Mouse (Mus musculus) CH12.LX (cell line): Measurements from ENCODE around the gene Fggy. TPM values are rescaled to one million over a fixed set of nuclear protein-coding genes. Genes with fewer than 3 reads are reported as not detected.

Experiments
- DNase-seq: peaks from one replicate; pipeline ENCODE4 v3.0.0-alpha.2; 2013; ENCODE audit errors: extremely low read depth
- H3K27ac ChIP-seq: 2 replicates; pipeline ENCODE4 v1.5.1; 2012; ENCODE audit warnings: low read depth, mild to moderate bottlenecking, control low read depth, moderate library complexity; ENCODE audit not compliant: insufficient read depth
- H3K27me3 ChIP-seq: replicated peaks from 2 replicates; pipeline ENCODE3; 2012; ENCODE audit warnings: inconsistent platforms
- H3K36me3 ChIP-seq, 2 experiments: replicated peaks in 1 of 2; 2 replicates each; pipeline versions ENCODE3 to v1.6.1; 2012; ENCODE audit warnings: inconsistent platforms in 1 of 2, low read length in 1 of 2, mild to moderate bottlenecking in 1 of 2, mixed read lengths in 1 of 2, moderate library complexity in 1 of 2; ENCODE audit not compliant: control insufficient read depth in 1 of 2, insufficient read depth in 1 of 2
- H3K4me1 ChIP-seq, 2 experiments: 2 replicates each; pipeline ENCODE4 v1.6.1; 2012; ENCODE audit warnings: inconsistent platforms in 1 of 2, moderate library complexity in 1 of 2; ENCODE audit not compliant: insufficient read depth in 2 of 2, control insufficient read depth in 1 of 2
- H3K4me2 ChIP-seq: 2 replicates; pipeline ENCODE4 v1.6.1; 2012; ENCODE audit warnings: low read depth, mild to moderate bottlenecking, control low read depth; ENCODE audit not compliant: poor library complexity, insufficient read depth, severe bottlenecking
- H3K4me3 ChIP-seq, 3 experiments: fragments of 150-350 bp in 1 of 3; sonication (generic) in 1 of 3; replicated peaks in 1 of 3; 2 replicates each; pipeline versions ENCODE3 to v1.5.1; 2011 to 2012; ENCODE audit warnings: low read depth in 2 of 3, low read length in 2 of 3, mild to moderate bottlenecking in 2 of 3, moderate library complexity in 2 of 3, control low read depth in 1 of 3, improper control_type of control experiment in 1 of 3, inconsistent platforms in 1 of 3, mixed read lengths in 1 of 3; ENCODE audit not compliant: poor library complexity in 1 of 3
- H3K79me2 ChIP-seq: replicated peaks from 2 replicates; pipeline ENCODE4 v1.6.1; 2012; ENCODE audit warnings: mild to moderate bottlenecking, moderate library complexity; ENCODE audit not compliant: control insufficient read depth, poor library complexity, insufficient read depth, severe bottlenecking; ENCODE audit errors: extremely low read depth
- H3K9ac ChIP-seq: 2 replicates; pipeline ENCODE4 v1.6.1; 2012; ENCODE audit warnings: low read depth, mild to moderate bottlenecking, control low read depth, moderate library complexity; ENCODE audit not compliant: insufficient read depth
- H3K9me3 ChIP-seq: replicated peaks from 2 replicates; pipeline ENCODE3; 2012; ENCODE audit warnings: low read length, inconsistent platforms, mixed read lengths
- CHD1 ChIP-seq: IDR thresholded peaks from 2 replicates; pipeline ENCODE4 v1.6.1; 2012; ENCODE audit warnings: low read depth, low read length, improper control_type of control experiment, inconsistent platforms
- CHD2 ChIP-seq: IDR thresholded peaks from 2 replicates; pipeline ENCODE4 v1.6.1; 2011; ENCODE audit warnings: low read length, improper control_type of control experiment
- CTCF ChIP-seq, 2 experiments: IDR thresholded peaks in 1 of 2; conservative IDR thresholded peaks in 1 of 2; 2 replicates each; pipeline ENCODE4 v1.5.1; 2011 to 2012; ENCODE audit warnings: low read depth in 2 of 2, low read length in 2 of 2, improper control_type of control experiment in 1 of 2, inconsistent platforms in 1 of 2, mild to moderate bottlenecking in 1 of 2, moderate library complexity in 1 of 2
- E2F4 ChIP-seq: IDR thresholded peaks from 2 replicates; pipeline ENCODE4 v1.6.1; 2011; ENCODE audit warnings: low read depth, low read length, improper control_type of control experiment; ENCODE audit not compliant: insufficient replicate concordance
- EP300 ChIP-seq: IDR thresholded peaks from 2 replicates; pipeline ENCODE4 v1.6.1; 2011; ENCODE audit warnings: low read length, improper control_type of control experiment
- ETS1 ChIP-seq: conservative IDR thresholded peaks from 2 replicates; pipeline ENCODE4 v1.6.1; 2012; ENCODE audit warnings: low read depth, mild to moderate bottlenecking, inconsistent platforms, low read length, improper control_type of control experiment, moderate library complexity
- GABPA ChIP-seq: IDR thresholded peaks from 2 replicates; pipeline ENCODE4 v1.6.1; 2012; ENCODE audit warnings: low read depth, low read length, improper control_type of control experiment, inconsistent platforms; ENCODE audit not compliant: insufficient replicate concordance
- HCFC1 ChIP-seq: IDR thresholded peaks from 2 replicates; pipeline ENCODE4 v1.6.1; 2012; ENCODE audit warnings: low read depth, mild to moderate bottlenecking, inconsistent platforms, low read length, improper control_type of control experiment
- JUND ChIP-seq: conservative IDR thresholded peaks from 2 replicates; pipeline ENCODE4 v1.6.1; 2011; ENCODE audit warnings: low read depth, low read length, improper control_type of control experiment
- KAT2A ChIP-seq: IDR thresholded peaks from 2 replicates; pipeline ENCODE4 v1.6.1; 2012; ENCODE audit warnings: low read length, improper control_type of control experiment, inconsistent platforms; ENCODE audit not compliant: insufficient replicate concordance
- MAFK ChIP-seq: IDR thresholded peaks from 2 replicates; pipeline ENCODE4 v1.6.1; 2011; ENCODE audit warnings: low read length, improper control_type of control experiment; ENCODE audit not compliant: insufficient replicate concordance
- MAZ ChIP-seq: IDR thresholded peaks from 2 replicates; pipeline ENCODE4 v1.6.1; 2012; ENCODE audit warnings: low read depth, mild to moderate bottlenecking, inconsistent platforms, low read length, improper control_type of control experiment, moderate library complexity
- MYC ChIP-seq: IDR thresholded peaks from 2 replicates; pipeline ENCODE4 v1.6.1; 2011; ENCODE audit warnings: low read depth, mild to moderate bottlenecking, improper control_type of control experiment, low read length
- NELFE ChIP-seq: IDR thresholded peaks from 2 replicates; pipeline ENCODE4 v1.6.1; 2011; ENCODE audit warnings: low read depth, low read length, improper control_type of control experiment
- NRF1 ChIP-seq: IDR thresholded peaks from 2 replicates; pipeline ENCODE4 v1.6.1; 2014; ENCODE audit warnings: low read depth, mild to moderate bottlenecking, inconsistent platforms, low read length, improper control_type of control experiment, moderate library complexity
- POLR2AphosphoS2 ChIP-seq: IDR thresholded peaks from 2 replicates; pipeline ENCODE4 v1.6.1; 2011; ENCODE audit warnings: low read depth, low read length, improper control_type of control experiment
- RAD21 ChIP-seq: IDR thresholded peaks from 2 replicates; pipeline ENCODE4 v1.6.1; 2011; ENCODE audit warnings: low read depth, mild to moderate bottlenecking, low read length, improper control_type of control experiment, moderate library complexity
- SIN3A ChIP-seq: IDR thresholded peaks from 2 replicates; pipeline ENCODE4 v1.6.1; 2012; ENCODE audit warnings: low read length, improper control_type of control experiment, inconsistent platforms
- SMC3 ChIP-seq: IDR thresholded peaks from 2 replicates; pipeline ENCODE4 v1.6.1; 2011; ENCODE audit warnings: low read depth, low read length, improper control_type of control experiment
- TBP ChIP-seq: conservative IDR thresholded peaks from 2 replicates; pipeline ENCODE4 v1.6.1; 2011; ENCODE audit warnings: low read depth, low read length, improper control_type of control experiment
- TCF12 ChIP-seq: IDR thresholded peaks from 2 replicates; pipeline ENCODE4 v1.6.1; 2014; ENCODE audit warnings: low read depth, mild to moderate bottlenecking, inconsistent platforms, low read length, improper control_type of control experiment
- UBTF ChIP-seq: IDR thresholded peaks from 2 replicates; pipeline ENCODE4 v1.6.1; 2012; ENCODE audit warnings: low read depth, mild to moderate bottlenecking, inconsistent platforms, low read length, improper control_type of control experiment, moderate library complexity
- USF2 ChIP-seq: conservative IDR thresholded peaks from 2 replicates; pipeline ENCODE4 v1.6.1; 2011; ENCODE audit warnings: low read depth, low read length, improper control_type of control experiment
- ZMIZ1 ChIP-seq: IDR thresholded peaks from 2 replicates; pipeline ENCODE4 v1.6.1; 2012; ENCODE audit warnings: low read depth, mild to moderate bottlenecking, inconsistent platforms, low read length, improper control_type of control experiment
- dilution Hi-C: fragments of 300-500 bp; cut with MboI; formaldehyde crosslinking; loops from 2 replicates; pipeline ENCODE4 v1.14.3; 2020; ENCODE audit warnings: low sequenced_read_pairs; ENCODE audit not compliant: extremely low pct_unique_long_range_greater_than_20kb, extremely low pct_ligation_motif_present
- in situ Hi-C: fragments of 300-500 bp; cut with MboI; formaldehyde crosslinking; loops from 3 replicates; pipeline ENCODE4 v1.14.3; 2019; ENCODE audit warnings: low sequenced_read_pairs, low pct_ligation_motif_present, low pct_unique_long_range_greater_than_20kb, mixed read lengths
- polyA plus RNA-seq: library from polyadenylated mRNA; unstranded; fragments of >175 nt; gene quantifications from 2 replicates; pipeline ENCODE4 v1.2.1, GENCODE M21; 2012; ENCODE audit warnings: low read depth; ENCODE audit not compliant: insufficient read length
- total RNA-seq, 2 experiments: library from RNA; depleted of rRNA; stranded (reverse); fragments of 300-350 nt in 1 of 2; fragments of >200 nt in 1 of 2; gene quantifications; 2 replicates each; pipeline ENCODE4 v1.2.3; 2012 to 2014

The Fggy gene
- total and polyA plus RNA-seq, 3 experiments: 6.2 to 7.5 (median 6.9) TPM

DNA sequence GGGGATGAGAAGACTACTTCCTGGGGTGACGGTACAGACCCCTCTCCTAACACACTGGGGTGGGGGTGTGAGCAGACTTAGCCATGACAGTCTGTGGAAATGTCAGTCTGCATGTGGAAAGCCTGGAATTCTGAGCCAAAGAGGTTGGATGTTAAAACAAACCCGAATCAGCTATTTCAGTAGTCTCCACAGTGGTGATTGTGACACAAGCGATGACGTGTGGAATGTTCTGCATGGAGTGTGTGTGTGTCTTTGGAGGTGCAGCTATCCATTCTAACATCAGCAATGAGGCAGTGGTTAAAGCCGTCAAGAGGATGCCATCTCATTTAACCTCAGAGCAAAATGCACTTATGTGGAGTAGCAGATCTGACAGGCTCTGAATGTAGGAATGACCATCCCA, 192.9 kb downstream of the Fggy start:
- dilution Hi-C loops (no loop called here), in situ Hi-C loops (no loop called here)
- no peak overlapping the region for H3K9ac ChIP-seq
- H3K27me3 ChIP-seq: no peaks in the 10 kb centered on the region
- no peak overlapping the region for H3K4me3 ChIP-seq
- H3K79me2 ChIP-seq: no peaks in the 10 kb centered on the region
- no peaks in the 10 kb centered on the region for H3K9me3 ChIP-seq
- H3K4me2 ChIP-seq: no peak overlapping the region
- peaks cover 4 to 11% of the 10 kb centered on the region in 2 experiments for H3K4me1 ChIP-seq
- DNase-seq: no peak
- TF ChIP-seq CHD1 (no peak), SIN3A (no peak), ETS1 (no peak), CHD2 (no peak), POLR2AphosphoS2 (no peak), ZMIZ1 (no peak), MAZ (no peak), JUND (no peak), CTCF (conservative IDR thresholded peaks at IDR 0.05 in 1 of 2, IDR thresholded peaks at IDR 0.05 in 1 of 2; ENCODE audit: low read depth in 2 of 2, low read length in 2 of 2) (no peak), E2F4 (no peak), TBP (no peak), UBTF (no peak), RAD21 (no peak), KAT2A (no peak), SMC3 (no peak), GABPA (no peak), TCF12 (no peak), NELFE (no peak)
- H3K36me3 ChIP-seq: no peaks in the 10 kb centered on the region
- no peak overlapping the region for H3K27ac ChIP-seq

DNA sequence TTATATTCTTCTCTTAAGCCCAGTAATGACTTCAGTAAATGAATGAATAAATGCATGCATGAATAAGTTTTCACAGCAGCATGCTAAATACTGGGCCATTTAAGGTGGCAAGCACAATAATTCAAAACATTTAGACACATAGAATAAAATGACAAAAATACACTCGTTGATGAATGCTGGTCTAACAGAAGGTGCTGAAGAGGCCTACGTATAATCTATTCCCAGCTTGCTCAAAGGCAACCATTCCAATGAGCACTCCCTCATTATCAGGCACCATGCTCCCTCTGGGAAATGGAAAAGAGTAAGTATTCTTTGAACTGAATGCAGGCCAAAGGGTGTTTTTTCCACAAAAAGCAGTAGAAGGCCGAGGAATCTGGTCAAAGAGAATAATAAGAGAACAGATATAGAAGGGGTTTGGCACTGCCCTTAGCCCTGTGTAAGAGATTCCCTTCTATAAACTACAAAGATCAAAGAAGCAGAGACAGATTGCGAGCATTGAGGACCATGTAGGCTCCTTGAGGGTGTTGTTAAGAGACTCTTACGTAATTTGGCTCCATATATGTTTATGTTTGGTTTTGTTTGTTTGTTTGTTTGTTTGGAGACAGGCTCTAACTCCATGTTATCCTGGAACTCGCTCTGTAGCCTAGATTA, 195.4 kb downstream of the Fggy start:
- in situ Hi-C loops: no loop called here
- dilution Hi-C loops: no loop called here
- H3K4me1 ChIP-seq: peaks cover 4 to 7% of the 10 kb centered on the region in 2 experiments
- H3K9ac ChIP-seq: no peak overlapping the region
- no peaks in the 10 kb centered on the region for H3K27me3 ChIP-seq
- H3K4me3 ChIP-seq: no peak overlapping the region
- TF ChIP-seq EP300 (no peak), CTCF (conservative IDR thresholded peaks at IDR 0.05 in 1 of 2, IDR thresholded peaks at IDR 0.05 in 1 of 2; ENCODE audit: low read depth in 2 of 2, low read length in 2 of 2) (no peak), MYC (no peak), SMC3 (no peak), CHD2 (no peak), MAFK (no peak), JUND (no peak), USF2 (no peak), HCFC1 (no peak), TCF12 (no peak), ZMIZ1 (no peak), RAD21 (no peak), NRF1 (no peak)
- TF ChIP-seq, all 38 proteins: peak for 0
- no peak for DNase-seq
- no peak overlapping the region for H3K27ac ChIP-seq
- H3K9me3 ChIP-seq: no peaks in the 10 kb centered on the region
- H3K4me2 ChIP-seq: no peak overlapping the region
- H3K36me3 ChIP-seq: no peaks in the 10 kb centered on the region
- no peaks in the 10 kb centered on the region for H3K79me2 ChIP-seq
